Mouse (Mus musculus): ENCODE measurements around the gene Ccdc149. TPM values are rescaled to one million over a fixed set of nuclear protein-coding genes. Genes with fewer than 3 reads are reported as not detected.

Gene Ccdc149
- total RNA-seq (2014; fragmentation: Nextera tagmentation), result 1.9 and 5.3 TPM in 2 replicates
- 3.1 and 3.7 TPM in 2 replicates for total RNA-seq (2017)

- ATAC-seq (replicated peaks; ENCODE audit: poor library complexity, severe bottlenecking), result peak; percentile 59
These were observed at the start of gene Ccdc149 for GRCm38 (mm10) chr5:52470991-52471801. TSS of gene Ccdc149 (minus strand) at chr5:52471521.

- ATAC-seq (replicated peaks; ENCODE audit: poor library complexity, severe bottlenecking), result no peak
These were observed 48.6 kb upstream of the Ccdc149 start for GRCm38 (mm10) chr5:52519921-52520320.

- no peak for ATAC-seq (replicated peaks; ENCODE audit: poor library complexity, severe bottlenecking)
These were observed 44.8 kb upstream of the Ccdc149 start for GRCm38 (mm10) chr5:52516072-52516476.

- ATAC-seq (replicated peaks; ENCODE audit: poor library complexity, severe bottlenecking), result peak; percentile 78
These were observed 44.1 kb upstream of the Ccdc149 start for GRCm38 (mm10) chr5:52515246-52516021.

- ATAC-seq (replicated peaks; ENCODE audit: poor library complexity, severe bottlenecking), result no peak
These were observed 39.8 kb upstream of the Ccdc149 start for GRCm38 (mm10) chr5:52511089-52511488.

- ATAC-seq (replicated peaks; ENCODE audit: poor library complexity, severe bottlenecking), result no peak
These were observed 38.1 kb upstream of the Ccdc149 start for GRCm38 (mm10) chr5:52509416-52509815.

GRCm38 (mm10) chr5:52504666-52505065 lies 33.3 kb upstream of the Ccdc149 start:
- ATAC-seq (replicated peaks; ENCODE audit: poor library complexity, severe bottlenecking), result no peak

- ATAC-seq (replicated peaks; ENCODE audit: poor library complexity, severe bottlenecking), result no peak
These were observed 32.8 kb upstream of the Ccdc149 start for GRCm38 (mm10) chr5:52504148-52504547.

- no peak for ATAC-seq (replicated peaks; ENCODE audit: poor library complexity, severe bottlenecking)
These were observed 24.4 kb upstream of the Ccdc149 start for GRCm38 (mm10) chr5:52495671-52496070.

GRCm38 (mm10) chr5:52491496-52491895 lies 20.2 kb upstream of the Ccdc149 start:
- ATAC-seq (replicated peaks; ENCODE audit: poor library complexity, severe bottlenecking), result no peak

- ATAC-seq (replicated peaks; ENCODE audit: poor library complexity, severe bottlenecking), result peak; percentile 84
These were observed 16.5 kb upstream of the Ccdc149 start for GRCm38 (mm10) chr5:52487559-52488430.

- no peak for ATAC-seq (replicated peaks; ENCODE audit: poor library complexity, severe bottlenecking)
These were observed 5.5 kb upstream of the Ccdc149 start for GRCm38 (mm10) chr5:52476826-52477225.

- peak; percentile 94 for ATAC-seq (replicated peaks; ENCODE audit: poor library complexity, severe bottlenecking)
These were observed 5.0 kb upstream of the Ccdc149 start for GRCm38 (mm10) chr5:52476292-52476701.

GRCm38 (mm10) chr5:52473988-52474387 lies 2.7 kb upstream of the Ccdc149 start:
- ATAC-seq (replicated peaks; ENCODE audit: poor library complexity, severe bottlenecking), result no peak

GRCm38 (mm10) chr5:52470551-52470950 lies 770 bp downstream of the Ccdc149 start:
- ATAC-seq (replicated peaks; ENCODE audit: poor library complexity, severe bottlenecking), result no peak

- ATAC-seq (replicated peaks; ENCODE audit: poor library complexity, severe bottlenecking), result no peak
These were observed 3.5 kb downstream of the Ccdc149 start for GRCm38 (mm10) chr5:52467841-52468240.

- ATAC-seq (replicated peaks; ENCODE audit: poor library complexity, severe bottlenecking), result peak; percentile 42
These were observed 8.9 kb downstream of the Ccdc149 start for GRCm38 (mm10) chr5:52462447-52462846.

GRCm38 (mm10) chr5:52461434-52462124 lies 9.7 kb downstream of the Ccdc149 start:
- peak; percentile 81 for ATAC-seq (replicated peaks; ENCODE audit: poor library complexity, severe bottlenecking)

- peak; percentile 68 for ATAC-seq (replicated peaks; ENCODE audit: poor library complexity, severe bottlenecking)
These were observed 12.0 kb downstream of the Ccdc149 start for GRCm38 (mm10) chr5:52459308-52459707.

GRCm38 (mm10) chr5:52457154-52457553 lies 14.2 kb downstream of the Ccdc149 start:
- ATAC-seq (replicated peaks; ENCODE audit: poor library complexity, severe bottlenecking), result no peak
